Mouse (Mus musculus): Measurements from ENCODE around the gene Efcab8. TPM values are rescaled to one million over a fixed set of nuclear protein-coding genes. Genes with fewer than 3 reads are reported as not detected.

Efcab8 gene
- 0.03 TPM in 1 of 2 replicates, not detected in the other for polyA plus RNA-seq (2015; fragmentation: Nextera tagmentation; extraction: Ambion mirVana)

GRCm38 (mm10) chr2:153779394-153779981, at the start of gene Efcab8:
Gene Efcab8 (plus strand): TSS chr2:153779931.
- Histone ChIP-seq H3K9me3 (no peaks in the 10 kb centered on the region), H3K36me3 (no peaks in the 10 kb centered on the region), H3K4me2 (replicated peaks) (peak within 1 kb of the TSS; percentile 79), H3K27me3 (replicated peaks) (no peaks in the 10 kb centered on the region), H3K9ac (peak within 1 kb of the TSS; percentile 29; the same call in 1 of the 2 replicates), H3K4me3 (replicated peaks) (peak within 1 kb of the TSS; percentile 35), H3K27ac (no peak within 1 kb of the TSS), H3K4me1 (replicated peaks) (peaks cover 10% of the 10 kb centered on the region)
- ATAC-seq, result peak; percentile 65
- WGBS, result 37% methylated on average over 12 of the region's 12 CpGs

GRCm38 (mm10) chr2:153734033-153734432, 45.7 kb upstream of the Efcab8 start:
- WGBS, result 85% methylated on average over 4 of the region's 4 CpGs
- Histone ChIP-seq H3K4me3 (replicated peaks) (no peak overlapping the region), H3K4me2 (replicated peaks) (no peak overlapping the region), H3K9me3 (no peaks in the 10 kb centered on the region), H3K4me1 (replicated peaks) (no peaks in the 10 kb centered on the region), H3K36me3 (no peaks in the 10 kb centered on the region), H3K27me3 (replicated peaks) (no peaks in the 10 kb centered on the region), H3K27ac (no peak overlapping the region), H3K9ac (no peak overlapping the region)
- no peak for ATAC-seq

GRCm38 (mm10) chr2:153740500-153741436, 39.0 kb upstream of the Efcab8 start, which contains the start of gene Mapre1:
Gene Mapre1 (plus strand): TSS chr2:153741274.
- no peaks in the 10 kb centered on the region for H3K27me3 ChIP-seq (replicated peaks)
- ATAC-seq, result peak; percentile 99
- H3K4me2 ChIP-seq (replicated peaks), result peak within 1 kb of the TSS; percentile 82
- 9% methylated on average over 58 of the region's 58 CpGs for WGBS
- H3K9ac ChIP-seq, result peak within 1 kb of the TSS; percentile 93
- no peaks in the 10 kb centered on the region for H3K9me3 ChIP-seq
- H3K27ac ChIP-seq, result peak within 1 kb of the TSS; percentile 89
- H3K36me3 ChIP-seq, result no peaks in the 10 kb centered on the region
- peak within 1 kb of the TSS; percentile 80 for H3K4me3 ChIP-seq (replicated peaks)
- peaks cover 10% of the 10 kb centered on the region for H3K4me1 ChIP-seq (replicated peaks)

GRCm38 (mm10) chr2:153741437-153742065, 38.2 kb upstream of the Efcab8 start:
- Histone ChIP-seq H3K9me3 (no peaks in the 10 kb centered on the region), H3K4me3 (replicated peaks) (peak overlapping the region; percentile 80), H3K27me3 (replicated peaks) (no peaks in the 10 kb centered on the region), H3K36me3 (no peaks in the 10 kb centered on the region), H3K9ac (peak overlapping the region; percentile 93), H3K27ac (peak overlapping the region; percentile 89), H3K4me2 (replicated peaks) (peak overlapping the region; percentile 72), H3K4me1 (replicated peaks) (peaks cover 10% of the 10 kb centered on the region)
- under 1% methylated on average over 52 of the region's 56 CpGs for WGBS
- peak; percentile 92 for ATAC-seq

- H3K4me3 ChIP-seq (replicated peaks), result no peak overlapping the region
- H3K27ac ChIP-seq, result no peak overlapping the region
- H3K9ac ChIP-seq, result no peak overlapping the region
- peaks cover 8% of the 10 kb centered on the region for H3K36me3 ChIP-seq
- H3K4me1 ChIP-seq (replicated peaks), result peaks cover 2% of the 10 kb centered on the region
- peak; percentile 52 for ATAC-seq
- H3K27me3 ChIP-seq (replicated peaks), result no peaks in the 10 kb centered on the region
- H3K9me3 ChIP-seq, result no peaks in the 10 kb centered on the region
- no peak overlapping the region for H3K4me2 ChIP-seq (replicated peaks)
Observed at GRCm38 (mm10) chr2:153747994-153748393, 31.7 kb upstream of the Efcab8 start.

- H3K9ac ChIP-seq, result no peak overlapping the region
- WGBS, result 77% methylated on average over 2 of the region's 2 CpGs
- no peaks in the 10 kb centered on the region for H3K9me3 ChIP-seq
- H3K4me3 ChIP-seq (replicated peaks), result no peak overlapping the region
- no peaks in the 10 kb centered on the region for H3K27me3 ChIP-seq (replicated peaks)
- no peak for ATAC-seq
- H3K4me1 ChIP-seq (replicated peaks), result no peaks in the 10 kb centered on the region
- no peak overlapping the region for H3K4me2 ChIP-seq (replicated peaks)
- peaks cover 8% of the 10 kb centered on the region for H3K36me3 ChIP-seq
- no peak overlapping the region for H3K27ac ChIP-seq
Observed at GRCm38 (mm10) chr2:153750363-153750762, 29.4 kb upstream of the Efcab8 start.

- H3K9me3 ChIP-seq, result no peaks in the 10 kb centered on the region
- H3K4me2 ChIP-seq (replicated peaks), result no peak overlapping the region
- ATAC-seq, result no peak
- no peak overlapping the region for H3K4me3 ChIP-seq (replicated peaks)
- WGBS, result 89% methylated on average over 5 of the region's 5 CpGs
- H3K36me3 ChIP-seq, result peaks cover 57% of the 10 kb centered on the region
- H3K27ac ChIP-seq, result no peak overlapping the region
- no peaks in the 10 kb centered on the region for H3K4me1 ChIP-seq (replicated peaks)
- H3K9ac ChIP-seq, result no peak overlapping the region
- no peaks in the 10 kb centered on the region for H3K27me3 ChIP-seq (replicated peaks)
Observed at GRCm38 (mm10) chr2:153762121-153762520, 17.6 kb upstream of the Efcab8 start.

- Histone ChIP-seq H3K4me1 (replicated peaks) (no peaks in the 10 kb centered on the region), H3K4me2 (replicated peaks) (no peak overlapping the region), H3K9me3 (no peaks in the 10 kb centered on the region), H3K4me3 (replicated peaks) (no peak overlapping the region), H3K27ac (no peak overlapping the region), H3K36me3 (peaks cover 30% of the 10 kb centered on the region), H3K27me3 (replicated peaks) (no peaks in the 10 kb centered on the region), H3K9ac (no peak overlapping the region)
- ATAC-seq, result no peak
- 49% methylated on average over 6 of the region's 6 CpGs for WGBS
Observed at GRCm38 (mm10) chr2:153767484-153767883, 12.2 kb upstream of the Efcab8 start.

- Histone ChIP-seq H3K36me3 (peaks cover 25% of the 10 kb centered on the region; the same call in 1 of the 2 replicates), H3K27me3 (replicated peaks) (no peaks in the 10 kb centered on the region), H3K4me1 (replicated peaks) (no peaks in the 10 kb centered on the region), H3K27ac (no peak overlapping the region), H3K4me2 (replicated peaks) (no peak overlapping the region), H3K9me3 (no peaks in the 10 kb centered on the region), H3K9ac (no peak overlapping the region), H3K4me3 (replicated peaks) (no peak overlapping the region)
- 85% methylated on average over 2 of the region's 2 CpGs for WGBS
- no peak for ATAC-seq
Observed at GRCm38 (mm10) chr2:153768881-153769280, 10.8 kb upstream of the Efcab8 start.

- no peak for ATAC-seq
- H3K4me3 ChIP-seq (replicated peaks), result no peak overlapping the region
- H3K9me3 ChIP-seq, result no peaks in the 10 kb centered on the region
- H3K9ac ChIP-seq, result no peak overlapping the region
- H3K36me3 ChIP-seq, result no peaks in the 10 kb centered on the region
- WGBS, result 94% methylated on average over 4 of the region's 4 CpGs
- H3K27me3 ChIP-seq (replicated peaks), result no peaks in the 10 kb centered on the region
- H3K27ac ChIP-seq, result no peak overlapping the region
- no peaks in the 10 kb centered on the region for H3K4me1 ChIP-seq (replicated peaks)
- H3K4me2 ChIP-seq (replicated peaks), result no peak overlapping the region
Observed at GRCm38 (mm10) chr2:153772950-153773349, 6.8 kb upstream of the Efcab8 start.

- 96% methylated on average over 4 of the region's 4 CpGs for WGBS
- Histone ChIP-seq H3K4me1 (replicated peaks) (peaks cover 10% of the 10 kb centered on the region), H3K36me3 (no peaks in the 10 kb centered on the region), H3K9ac (no peak overlapping the region), H3K4me3 (replicated peaks) (no peak overlapping the region), H3K9me3 (no peaks in the 10 kb centered on the region), H3K27me3 (replicated peaks) (no peaks in the 10 kb centered on the region), H3K27ac (no peak overlapping the region), H3K4me2 (replicated peaks) (no peak overlapping the region)
- ATAC-seq, result no peak
Observed at GRCm38 (mm10) chr2:153775472-153775871, 4.3 kb upstream of the Efcab8 start.
